Comparison of ENCODE assay signal across 8 mouse cellular contexts in the genomic region with DNA sequence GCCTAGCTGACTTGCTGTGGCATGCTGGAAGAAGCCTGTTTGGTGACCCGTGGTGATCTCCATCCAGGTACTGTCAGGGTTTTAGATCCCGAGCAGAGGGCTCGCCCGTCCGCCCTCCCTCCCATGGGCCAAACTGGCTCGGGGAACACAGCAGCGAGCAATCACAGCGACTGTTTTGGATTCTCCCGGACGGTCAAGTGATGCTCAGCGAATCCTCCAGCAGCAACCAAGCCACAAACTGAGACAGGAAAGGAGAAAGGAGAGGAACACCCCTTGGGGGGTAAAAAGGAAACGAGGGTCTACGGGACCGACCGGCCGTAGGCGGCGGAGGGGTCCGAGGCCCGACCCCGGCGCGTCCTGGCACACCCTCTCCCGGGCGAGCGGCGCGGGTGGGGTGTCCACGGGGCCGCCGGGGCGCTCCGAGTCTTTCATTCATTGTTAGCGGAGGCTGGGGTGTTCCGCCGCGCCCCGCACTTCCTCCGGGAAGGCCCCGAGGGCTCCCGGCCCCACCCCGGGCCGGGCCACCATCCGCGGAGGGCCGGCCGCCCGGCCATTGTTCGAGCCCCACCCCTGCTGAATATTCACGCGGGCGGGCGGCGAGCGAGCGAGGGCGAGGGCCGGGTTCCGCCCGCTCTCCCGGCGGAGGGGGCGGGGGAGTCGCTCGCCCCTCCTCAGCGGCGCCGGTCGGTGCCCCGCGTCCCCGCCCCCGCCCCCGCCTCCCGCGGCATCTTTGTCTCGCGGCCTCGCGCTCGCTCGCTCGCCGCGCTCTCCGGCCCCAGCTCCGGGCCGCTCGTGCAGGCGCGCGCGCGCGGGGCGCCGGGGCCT. TPM values are rescaled to one million over a fixed set of nuclear protein-coding genes. Genes with fewer than 3 reads are reported as not detected.
A peak's percentile ranks its signal among the peaks of the same experiment; 100 is the strongest.
DNase-seq lines count a peak whose midpoint lies in the region; ATAC-seq and TF ChIP-seq lines count a peak whose summit lies in the region.

A gene (plus strand): TSS at position 733 of the 825 bp plus-strand sequence.

- under 1% methylated on average over 85 of the region's 97 CpGs for WGBS in hindbrain, postnatal 0 days

- peak within 1 kb of the TSS; percentile 100 for H3K9ac ChIP-seq in hindbrain, postnatal 0 days (replicated peaks; ENCODE audit: low read length)

- no peaks in the 10 kb centered on the region for H3K9me3 ChIP-seq in hindbrain, postnatal 0 days (ENCODE audit: low read length)

- peak; percentile 74 for DNase-seq in gastrocnemius, postnatal 10 days
- peak; percentile 92 for DNase-seq in hindbrain, postnatal 0 days (ENCODE audit: low spot score)
- peak in 1 of 2 experiments; percentile 67 for DNase-seq in left cerebral cortex, postnatal 14 days (ENCODE audit: low spot score in 2 of 2)
- peak; percentile 78 to 83 for DNase-seq in right cerebral cortex, postnatal 10 days (ENCODE audit: low spot score in 2 of 2)
- peak; percentile 75 to 80 for DNase-seq in urinary bladder, postnatal 4 days (ENCODE audit: low spot score in 2 of 2)

- intact Hi-C loops in left cerebral cortex, postnatal 14 days (cut with DNase I) = loop anchor here (5.0 kb wide), 2 partner anchors 82 to 138 kb away; no protein-coding TSS in a partner anchor

- no peaks in the 10 kb centered on the region for H3K27me3 ChIP-seq in hindbrain, postnatal 0 days (ENCODE audit: insufficient read depth, low read length)

- H3K4me3 ChIP-seq in hindbrain, postnatal 0 days (ENCODE audit: low read length) = peak within 1 kb of the TSS; percentile 99

- H3K27ac ChIP-seq in hindbrain, postnatal 0 days = peak within 1 kb of the TSS; percentile 100

- H3K36me3 ChIP-seq in hindbrain, postnatal 0 days (ENCODE audit: insufficient read depth, low read length) = no peaks in the 10 kb centered on the region

- no peak for TF ChIP-seq CTCF in hindbrain, postnatal 0 days (IDR thresholded peaks at IDR 0.05; ENCODE audit: low read depth)

- peak; percentile 35 for ATAC-seq in activated CD4-positive, CD25-positive, alpha-beta regulatory T cell, adult 4 months
- ATAC-seq in common myeloid progenitor, adult 5-6 weeks (replicated peaks; ENCODE audit: low read depth, poor library complexity, severe bottlenecking) = peak; percentile 17
- peak; percentile 86 for ATAC-seq in hindbrain, postnatal 0 days
- ATAC-seq in megakaryocyte progenitor cell, adult 5-6 weeks (replicated peaks; ENCODE audit: poor library complexity) = peak; percentile 26; the same call in 1 of the 2 replicates

- H3K4me2 ChIP-seq in hindbrain, postnatal 0 days (ENCODE audit: low read depth, low read length) = peak within 1 kb of the TSS; percentile 89

- peaks cover 20% of the 10 kb centered on the region; the same call in 1 of the 2 replicates for H3K4me1 ChIP-seq in hindbrain, postnatal 0 days (ENCODE audit: insufficient read depth, low read length)

RNA-seq across cellular contexts. Expression of the gene that starts here (rescaled TPM):
- polyA plus RNA-seq in activated CD4-positive, CD25-positive, alpha-beta regulatory T cell, adult 4 months (2017; shearing (Covaris generic)) = 10 to 100 TPM; 23.8 to 33.8 TPM
- total RNA-seq in common myeloid progenitor, adult 5-6 weeks (2017) = 118 and 130 TPM in 2 replicates
- 100 to 1,000 TPM in 1 of 2 experiments, 10 to 100 TPM in 1; 87.8 to 121 TPM for total RNA-seq in gastrocnemius, postnatal 10 days (2021)
- total RNA-seq in hindbrain, postnatal 0 days (2014; rRNA removed) = 172 and 189 TPM in 2 replicates
- polyA plus RNA-seq in hindbrain, postnatal 0 days (2015; fragmentation: Nextera tagmentation; extraction: Ambion mirVana) = 32.4 and 34.1 TPM in 2 replicates
- total RNA-seq in left cerebral cortex, postnatal 14 days (2021) = 100 to 1,000 TPM; 145 to 157 TPM
- 13.3 and 19.2 TPM in 2 replicates for total RNA-seq in megakaryocyte progenitor cell, adult 5-6 weeks (2015)
- 42.5 and 66.7 TPM in 2 replicates for total RNA-seq in megakaryocyte progenitor cell, adult 5-6 weeks (2017)

Comparison
In these comparisons a context has a peak if more than half of its experiments do, and no peak if none do; other contexts are left out.
1. ATAC-seq: peak in every context shown above with its lines; median percentile 86 in hindbrain, postnatal 0 days; 35 in activated CD4-positive, CD25-positive, alpha-beta regulatory T cell, adult 4 months; 26 in megakaryocyte progenitor cell, adult 5-6 weeks; 17 in common myeloid progenitor, adult 5-6 weeks.